Mouse (Mus musculus): ENCODE results near the gene Ldah.

GRCm38 (mm10) chr12:8334261-8334660 is 126.4 kb downstream of the Ldah start:
- TF ChIP-seq CTCF (IDR thresholded peaks at IDR 0.05; ENCODE audit: borderline replicate concordance, insufficient read depth, low read length) = no peak
- TF ChIP-seq POLR2A (IDR thresholded peaks at IDR 0.05; ENCODE audit: low read depth, low read length) = no peak
